Mouse (Mus musculus) urinary bladder, postnatal 4 days (tissue): ENCODE measurements around the gene Bclaf3.
"Not testable (repeated sequence)": the region's sequence is repeated elsewhere in the genome, so short reads cannot be mapped to it uniquely, and the experiment has no call there.

Source experiments
- DNase-seq, 2 experiments: peaks; one replicate each; pipeline ENCODE4 v3.0.0; 2021 to 2022; ENCODE audit warnings: low spot score in 2 of 2

The Bclaf3 gene

GRCm38 (mm10) chrX:159526388-159526787, at the start of gene Bclaf3:
Gene Bclaf3, plus strand, starts transcription at chrX:159526688.
- no peak for DNase-seq

DNA sequence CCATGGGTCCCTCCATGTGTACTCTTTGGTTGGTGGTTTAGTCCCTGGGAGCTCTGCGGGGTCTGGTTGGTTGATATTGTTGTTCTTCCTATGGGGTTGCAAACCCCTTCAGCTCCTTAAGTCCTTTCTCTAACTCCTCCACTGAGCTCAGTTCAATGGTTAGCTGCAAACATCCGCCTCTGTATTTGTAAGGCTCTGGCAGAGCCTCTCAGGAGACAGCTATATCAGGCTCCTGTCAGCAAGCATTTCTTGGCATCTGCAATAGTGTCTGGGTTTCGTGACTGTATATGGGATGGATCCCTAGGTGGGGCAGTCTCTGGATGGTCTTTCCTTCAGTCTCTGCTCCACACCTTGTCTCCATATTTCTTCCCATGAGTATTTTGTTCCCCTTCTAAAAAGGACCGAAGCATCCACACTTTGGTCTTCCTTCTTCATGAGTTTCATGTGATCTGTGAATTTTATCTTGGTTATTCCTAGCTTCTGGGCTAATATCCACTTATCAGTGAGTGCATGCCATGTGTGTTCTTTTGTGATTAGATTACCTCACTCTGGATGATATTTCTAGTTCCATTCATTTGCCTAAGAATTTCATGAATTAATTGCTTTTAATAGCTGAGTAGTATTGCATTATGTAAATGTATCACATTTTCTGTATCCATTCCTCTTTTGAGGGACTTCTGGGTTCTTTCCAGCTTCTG, 48.1 kb upstream of the Bclaf3 start:
- not testable (repeated sequence) for DNase-seq

DNA sequence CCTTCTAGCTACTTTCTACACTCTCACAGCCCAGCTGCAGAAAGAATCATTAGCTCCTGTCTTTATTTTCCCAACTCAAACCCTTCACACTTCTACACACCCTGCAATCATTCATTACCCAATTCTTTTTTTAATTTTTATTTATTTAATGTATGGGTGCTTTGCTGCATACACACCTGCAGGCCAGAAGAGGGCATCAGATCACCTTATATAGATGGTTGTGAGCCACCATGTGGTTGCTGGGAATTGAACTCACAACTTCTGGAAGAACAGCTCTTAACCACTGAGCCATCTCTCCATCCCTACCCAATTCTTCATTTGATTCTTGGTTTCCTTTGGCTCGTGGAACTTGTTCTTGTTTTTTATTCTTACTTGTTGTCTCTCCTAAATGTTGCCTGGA, 42.2 kb upstream of the Bclaf3 start:
- DNase-seq = no peak

DNA sequence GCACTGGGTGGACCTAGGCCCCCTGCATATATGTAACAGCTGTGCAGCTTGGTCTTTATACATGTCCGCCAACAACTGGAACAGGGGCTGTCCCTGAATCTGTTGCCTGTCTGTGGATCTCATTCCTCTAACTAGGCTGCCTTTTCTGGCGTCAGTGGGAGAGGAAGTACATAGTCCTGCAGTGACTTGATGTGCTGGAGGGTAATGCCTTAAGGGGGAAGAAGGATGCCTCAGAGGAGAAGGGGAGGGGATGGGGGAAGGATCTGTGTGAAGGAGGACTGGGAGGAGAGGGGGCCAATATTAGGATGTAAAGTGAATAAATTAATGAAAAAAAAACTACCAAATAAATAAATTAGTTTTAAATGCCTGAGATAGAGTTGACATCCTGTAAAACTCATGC, 23.3 kb upstream of the Bclaf3 start:
- DNase-seq = no peak

DNA sequence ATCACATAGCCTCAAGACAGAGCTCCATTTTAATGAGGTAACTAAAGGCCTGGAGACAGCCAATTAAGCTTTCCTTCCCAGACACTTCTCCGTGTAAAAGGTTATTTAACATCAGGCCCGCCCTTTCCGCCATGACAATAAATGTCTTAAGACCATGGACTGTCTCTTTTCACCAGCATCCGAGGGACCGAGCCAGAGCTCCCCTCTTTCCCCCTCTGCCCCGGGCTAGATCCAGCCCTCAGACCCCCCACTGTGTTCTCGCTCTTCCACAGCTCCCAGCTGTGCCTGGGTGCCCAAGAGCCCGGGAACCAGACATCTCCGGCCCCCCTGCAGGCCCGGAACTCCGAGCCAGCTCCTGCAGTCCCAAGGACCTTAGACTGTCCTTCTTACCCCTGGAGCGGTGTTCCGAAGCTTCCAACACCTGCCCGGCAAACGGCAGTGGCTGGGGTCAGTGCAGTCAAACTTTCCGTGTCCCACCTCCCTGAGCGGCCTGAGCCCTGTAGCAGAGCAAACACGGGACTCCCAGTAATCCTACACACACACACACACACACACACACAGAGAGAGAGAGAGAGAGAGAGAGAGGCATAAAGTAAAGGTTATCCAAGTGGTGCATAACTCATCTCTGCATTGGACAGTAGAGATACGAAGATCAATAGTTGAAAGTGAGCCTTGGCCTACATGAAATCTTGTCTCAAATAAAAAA, 18.0 kb upstream of the Bclaf3 start:
- DNase-seq = no peak

GRCm38 (mm10) chrX:159509042-159509441, 17.4 kb upstream of the Bclaf3 start:
- DNase-seq = no peak

GRCm38 (mm10) chrX:159509847-159510715, 16.4 kb upstream of the Bclaf3 start:
- DNase-seq = no peak

DNA sequence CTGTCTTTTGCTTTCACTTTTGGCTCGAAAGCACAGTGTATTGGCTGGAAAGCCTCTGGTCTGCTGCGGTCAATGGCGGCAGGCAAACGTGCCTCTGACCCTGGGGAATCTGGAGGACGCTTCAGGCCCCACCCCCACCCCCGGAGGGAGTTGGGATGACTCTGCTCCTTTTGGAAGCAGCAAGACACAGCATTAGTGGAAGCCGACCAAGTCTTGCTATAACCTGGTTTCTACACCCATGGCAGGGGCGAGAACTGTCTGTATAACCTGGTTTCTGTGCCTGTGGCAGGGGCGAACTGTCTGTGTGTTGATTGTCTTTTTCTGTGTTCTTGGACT, 15.8 kb upstream of the Bclaf3 start:
- DNase-seq = no peak

GRCm38 (mm10) chrX:159515599-159515998, 10.9 kb upstream of the Bclaf3 start:
- no peak for DNase-seq

DNA sequence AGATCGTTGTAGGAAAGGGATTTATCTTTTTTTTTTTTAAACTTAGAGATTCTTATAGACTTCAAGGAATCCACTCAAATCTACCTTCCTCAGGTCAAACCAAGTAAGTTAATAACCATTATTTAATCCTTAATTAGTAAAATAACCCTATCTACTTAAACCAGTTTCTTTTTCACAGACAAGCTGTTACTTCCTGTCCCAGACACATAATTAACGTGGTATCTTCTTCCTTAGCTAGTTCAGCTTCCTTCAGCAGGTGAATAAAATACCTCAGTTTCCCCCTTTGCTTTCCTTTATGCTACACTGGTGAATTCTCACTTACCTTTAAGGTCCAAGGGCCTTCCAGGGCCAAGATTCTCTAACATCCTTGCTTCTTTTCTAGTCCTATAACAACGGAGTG, 4.7 kb upstream of the Bclaf3 start:
- no peak for DNase-seq

DNA sequence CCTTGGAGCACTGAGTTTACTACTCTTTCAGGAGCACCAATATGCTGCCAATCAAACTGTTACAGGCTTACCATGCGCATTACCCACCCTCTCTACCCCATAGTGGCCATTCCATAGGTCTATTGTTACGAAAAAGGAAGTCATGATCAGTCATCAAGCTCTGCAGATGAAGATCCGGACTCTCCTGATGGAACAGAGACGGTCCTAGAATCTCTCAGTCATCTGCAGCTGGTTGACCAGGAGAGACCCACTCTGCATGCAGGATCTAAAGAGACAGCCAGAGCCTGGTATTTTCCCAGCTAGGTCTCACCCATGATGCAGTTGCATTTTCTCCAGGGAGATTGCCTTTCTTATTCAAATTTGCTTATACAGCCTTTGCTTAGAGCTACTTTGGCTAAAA, 3.8 kb upstream of the Bclaf3 start:
- DNase-seq = no peak

DNA sequence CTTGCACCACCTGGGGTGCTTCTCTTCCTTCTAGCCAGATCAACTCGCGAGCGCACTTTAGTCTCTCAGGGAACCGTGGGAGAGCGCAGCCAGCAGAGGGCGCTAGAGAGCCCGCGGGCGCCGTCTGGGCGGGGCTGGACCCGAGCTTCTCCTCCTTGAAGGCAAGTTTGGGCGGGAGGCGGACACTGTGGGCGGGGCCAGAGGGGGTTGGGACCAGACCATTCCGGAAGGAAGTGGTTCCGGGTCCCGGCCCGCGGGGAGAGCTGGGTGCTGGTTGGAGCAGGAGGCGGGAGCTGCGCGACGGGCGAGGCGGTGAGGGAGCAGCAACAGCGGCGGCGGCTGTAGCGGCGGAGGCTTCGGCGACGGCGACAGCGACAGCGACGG, 5.9 kb downstream of the Bclaf3 start:
- peak; percentile 93 to 98 for DNase-seq

GRCm38 (mm10) chrX:159532811-159533462, 6.4 kb downstream of the Bclaf3 start:
- peak in 1 of 2 experiments; percentile 17 for DNase-seq

GRCm38 (mm10) chrX:159541936-159542335, 15.4 kb downstream of the Bclaf3 start:
- DNase-seq = no peak

DNA sequence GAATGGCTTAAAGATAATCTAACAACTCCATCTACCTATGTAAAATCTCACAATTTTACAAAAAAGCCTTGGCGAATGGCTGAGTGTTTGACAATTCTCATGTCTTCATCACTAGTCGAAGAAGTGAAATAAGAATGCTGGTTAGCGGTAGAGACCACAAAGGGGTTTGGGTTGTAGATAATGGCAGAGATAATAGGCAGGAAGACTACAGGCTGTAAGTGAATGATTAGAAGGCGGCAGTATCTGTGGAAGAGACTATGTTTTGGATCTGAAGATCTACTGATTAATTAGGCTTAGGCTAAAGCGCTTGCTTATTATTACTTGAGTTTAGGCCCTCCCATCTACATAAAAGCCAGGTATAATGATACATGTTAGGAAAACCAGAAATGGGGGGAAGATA, 20.6 kb downstream of the Bclaf3 start:
- no peak for DNase-seq

DNA sequence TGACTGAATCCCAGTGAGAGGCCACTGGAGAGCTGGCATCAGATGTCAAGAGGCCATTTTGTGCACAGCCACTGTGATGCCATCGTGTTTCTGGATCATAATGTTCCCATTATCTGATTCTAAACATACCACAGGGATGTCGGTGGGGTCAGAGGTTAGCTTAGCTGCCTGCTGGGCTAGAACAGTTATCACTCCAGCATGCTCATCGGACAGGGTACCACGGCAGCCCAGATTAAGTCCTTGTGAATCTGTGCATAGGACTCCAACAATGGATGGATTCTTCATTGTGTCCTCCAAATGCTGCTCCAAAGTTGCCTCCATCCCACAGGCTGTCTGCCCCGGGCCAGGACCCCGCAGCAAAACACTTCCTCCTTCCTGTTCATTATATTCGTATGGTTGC, 58.2 kb downstream of the Bclaf3 start:
- DNase-seq = not testable (repeated sequence)

DNA sequence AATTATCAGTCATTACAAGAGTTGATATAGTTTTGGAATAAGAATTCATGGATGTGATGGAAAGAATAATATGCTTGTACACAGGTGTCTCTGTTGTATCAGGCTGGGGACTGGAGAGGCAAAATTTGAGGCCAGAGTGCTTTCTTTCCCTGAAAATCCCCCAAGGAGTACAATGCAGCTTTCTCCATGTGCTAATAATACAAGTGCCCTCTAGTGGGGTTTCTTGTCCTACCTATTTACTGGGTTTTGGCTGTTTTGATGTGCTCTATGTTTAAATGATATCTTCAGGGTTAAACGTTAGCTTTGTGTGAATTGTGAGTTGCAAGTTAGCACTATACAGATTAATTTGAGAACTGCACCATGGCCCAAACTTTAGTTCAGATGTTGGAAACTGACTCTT, 65.1 kb downstream of the Bclaf3 start:
- DNase-seq = no peak

- no peak for DNase-seq
These were observed 71.0 kb downstream of the Bclaf3 start for GRCm38 (mm10) chrX:159597502-159597901.

GRCm38 (mm10) chrX:159604832-159605231, 78.3 kb downstream of the Bclaf3 start:
- DNase-seq = no peak

DNA sequence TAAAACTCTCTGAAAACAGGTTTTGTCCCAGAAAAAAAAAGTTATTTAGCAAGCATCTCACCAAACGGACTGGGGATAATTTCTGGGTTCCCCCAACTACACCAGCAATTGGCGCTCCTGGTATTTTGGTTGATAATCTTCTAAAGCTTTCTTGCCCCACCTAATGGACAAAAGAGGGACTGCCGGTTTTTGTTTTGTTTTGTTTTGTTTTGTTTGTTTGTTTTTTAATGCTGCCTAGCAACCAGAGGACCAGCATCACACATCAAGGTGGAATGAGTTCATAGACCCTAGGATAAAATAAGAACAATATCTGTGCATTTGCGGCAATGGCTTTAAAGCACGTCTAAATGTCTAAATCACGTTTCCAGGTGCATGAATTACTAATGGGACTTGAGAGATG, 80.4 kb downstream of the Bclaf3 start:
- no peak for DNase-seq

- DNase-seq = peak in 1 of 2 experiments; percentile 16
These were observed 99.9 kb downstream of the Bclaf3 start for GRCm38 (mm10) chrX:159626208-159626906.
